Mouse (Mus musculus): ENCODE data around the gene Atp8a2. TPM values are rescaled to one million over a fixed set of nuclear protein-coding genes. Genes with fewer than 3 reads are reported as not detected.
A peak's percentile ranks its signal among the peaks of the same experiment; 100 is the strongest.
"Not testable (repeated sequence)": the region's sequence is repeated elsewhere in the genome, so short reads cannot be mapped to it uniquely, and the experiment has no call there.

Gene Atp8a2
- total RNA-seq, 1 experiment from 2014 or later, result 1.1 TPM

DNA sequence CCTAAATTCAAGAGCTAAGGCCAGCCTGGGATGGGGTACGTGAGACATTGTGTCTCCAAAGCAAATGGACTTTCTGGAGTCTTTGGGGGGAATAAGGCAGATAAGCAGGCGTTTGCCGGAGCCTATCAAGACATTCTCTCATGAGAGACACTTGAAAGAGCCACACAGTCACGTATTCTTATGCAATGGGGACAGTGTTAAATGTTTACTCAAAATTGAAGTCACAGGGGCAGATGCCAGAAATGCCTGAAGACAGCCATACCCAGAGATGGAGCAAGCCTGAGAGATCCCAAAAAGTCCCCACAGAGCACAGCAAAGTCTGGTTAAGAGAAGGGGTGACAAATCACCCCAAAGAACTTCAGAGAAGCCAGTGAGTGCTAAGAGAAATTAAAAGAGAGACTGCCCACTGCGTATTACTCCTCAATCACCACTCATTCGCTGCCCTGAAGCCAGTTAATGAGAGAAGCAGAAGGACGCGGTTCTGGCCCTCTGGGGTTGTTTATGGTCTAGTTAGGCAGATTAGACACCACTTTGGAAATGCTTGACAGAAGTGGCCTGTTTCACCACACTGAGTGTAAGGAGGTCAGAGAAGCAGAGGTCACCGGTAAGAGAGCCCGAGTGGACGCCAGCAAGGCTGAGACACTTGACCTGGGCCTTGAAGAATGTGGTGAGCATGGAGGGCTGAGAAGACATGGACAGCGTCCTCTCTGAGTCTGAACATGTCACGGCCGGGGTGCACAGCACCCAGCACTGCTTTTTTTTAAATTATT, 356.8 kb downstream of the Atp8a2 start:
- DNase-seq, result no peak

DNA sequence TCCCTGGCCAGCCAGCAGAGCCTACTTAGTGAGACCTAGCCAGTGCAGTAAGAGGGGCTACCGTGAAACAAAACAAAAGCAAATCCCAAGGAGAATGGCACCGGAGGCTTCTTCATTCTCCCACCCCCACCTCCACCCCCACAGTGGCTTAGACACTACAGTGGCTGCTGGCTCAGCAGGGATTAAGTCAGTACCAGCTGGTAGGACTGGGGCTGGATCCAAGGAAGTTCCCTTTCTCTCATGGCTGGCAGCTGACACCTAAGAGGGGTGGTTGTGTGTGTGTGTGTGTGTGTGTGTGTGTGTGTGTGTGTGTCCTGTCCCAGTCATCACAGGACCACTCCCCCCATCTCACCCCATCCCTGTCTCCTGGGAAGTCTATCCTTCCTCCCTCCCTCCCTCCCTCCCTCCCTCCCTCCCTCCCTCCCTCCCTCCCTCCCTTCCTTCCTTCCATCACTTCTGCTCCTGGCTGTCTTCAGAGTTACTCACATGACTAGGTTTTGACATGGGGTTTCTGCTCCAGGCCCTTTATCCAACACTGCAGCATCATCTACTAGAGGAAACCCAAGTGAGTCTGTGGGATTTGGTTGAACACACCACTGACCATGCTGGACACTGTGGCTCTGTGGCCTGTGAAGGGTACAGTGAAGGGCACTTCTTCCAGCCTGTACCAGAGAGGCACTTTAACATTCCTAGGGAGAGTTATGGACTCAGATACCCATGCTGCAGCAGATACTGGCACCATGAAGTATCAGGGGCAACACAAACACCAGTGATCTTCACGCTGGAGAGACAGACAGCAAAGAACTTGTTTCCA, 358.3 kb downstream of the Atp8a2 start:
- not testable (repeated sequence) for DNase-seq

DNA sequence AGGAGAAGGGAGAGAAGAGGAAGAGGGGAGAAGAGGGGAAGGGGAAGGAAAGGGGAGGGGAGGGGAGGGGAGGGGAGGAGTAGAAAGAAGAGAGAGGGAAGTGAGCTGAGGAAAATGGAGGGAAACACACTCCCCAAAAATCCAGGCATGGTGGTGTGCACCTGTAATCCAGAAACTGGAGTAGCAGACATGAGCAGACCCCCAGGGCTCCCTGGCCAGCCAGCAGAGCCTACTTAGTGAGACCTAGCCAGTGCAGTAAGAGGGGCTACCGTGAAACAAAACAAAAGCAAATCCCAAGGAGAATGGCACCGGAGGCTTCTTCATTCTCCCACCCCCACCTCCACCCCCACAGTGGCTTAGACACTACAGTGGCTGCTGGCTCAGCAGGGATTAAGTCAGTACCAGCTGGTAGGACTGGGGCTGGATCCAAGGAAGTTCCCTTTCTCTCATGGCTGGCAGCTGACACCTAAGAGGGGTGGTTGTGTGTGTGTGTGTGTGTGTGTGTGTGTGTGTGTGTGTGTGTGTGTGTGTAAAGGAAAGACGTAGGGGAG, 359.2 kb downstream of the Atp8a2 start:
- DNase-seq, result not testable (repeated sequence)

GRCm38 (mm10) chr14:59836876-59837543, 360.0 kb downstream of the Atp8a2 start:
- no peak for DNase-seq

GRCm38 (mm10) chr14:59829580-59829979, 367.4 kb downstream of the Atp8a2 start:
- no peak for DNase-seq

DNA sequence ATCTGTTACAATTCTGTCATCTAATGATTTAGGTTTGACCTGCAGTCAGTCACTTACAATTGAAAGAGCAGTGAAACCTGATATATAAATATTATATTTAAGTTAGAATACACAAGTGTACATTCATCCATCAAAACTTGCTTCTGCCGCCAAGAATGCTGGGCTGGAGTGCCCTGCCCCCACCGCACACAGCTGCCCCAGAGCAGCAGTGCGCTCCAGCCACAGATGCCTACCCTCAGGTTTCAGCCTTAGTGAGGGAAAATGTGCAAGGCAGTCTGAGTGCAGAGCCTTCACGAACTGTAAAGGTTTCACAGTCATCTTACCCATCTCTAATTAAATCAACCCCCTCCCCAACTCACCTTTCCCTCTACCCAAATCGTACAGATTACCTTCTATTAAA, 369.6 kb downstream of the Atp8a2 start:
- DNase-seq, result no peak

- DNase-seq, result no peak
Measured at GRCm38 (mm10) chr14:59820115-59820419, 376.9 kb downstream of the Atp8a2 start.

DNA sequence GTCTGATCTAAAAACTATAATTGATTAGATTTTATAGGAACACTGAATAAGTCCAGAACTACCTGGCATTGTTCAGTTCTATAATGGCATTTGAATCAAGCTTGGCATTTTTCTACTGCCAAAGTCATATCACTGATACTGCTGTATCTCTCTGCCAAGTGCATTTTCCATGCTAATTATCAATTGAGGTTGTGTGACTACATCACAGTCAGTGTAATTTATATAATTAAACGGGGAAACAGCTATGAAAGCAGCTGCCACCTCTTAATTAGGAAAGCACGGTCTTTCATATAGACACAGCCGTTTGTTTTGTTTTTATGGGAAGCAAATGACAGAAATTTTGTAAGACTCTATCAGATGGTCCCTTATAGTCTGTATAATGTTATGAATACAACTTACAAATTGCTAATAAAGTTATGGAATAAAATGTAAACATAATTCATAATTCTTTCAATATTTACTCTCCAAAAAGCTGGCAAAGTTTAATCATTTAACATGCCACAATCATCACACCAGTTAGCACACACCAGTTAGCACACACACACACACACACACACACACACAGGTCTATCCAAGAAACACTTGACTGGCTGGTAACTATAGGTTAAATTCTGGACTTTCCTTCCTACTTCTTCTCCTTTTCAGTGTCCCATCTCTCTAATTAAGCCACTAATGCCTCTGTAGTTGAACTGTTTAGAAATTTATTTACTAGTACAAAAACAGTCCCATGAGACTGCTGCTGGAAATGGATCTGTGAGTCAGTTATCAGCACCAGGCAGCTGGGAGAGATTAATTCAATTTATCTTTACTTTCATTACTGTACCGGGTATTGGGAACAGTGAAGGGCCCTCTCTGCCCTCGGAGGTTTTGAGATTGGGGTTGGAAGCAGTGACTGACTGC, 377.5 kb downstream of the Atp8a2 start:
- DNase-seq, result no peak

- not testable (repeated sequence) for DNase-seq
Measured at GRCm38 (mm10) chr14:59810316-59810715, 386.7 kb downstream of the Atp8a2 start.

GRCm38 (mm10) chr14:59809790-59810189, 387.2 kb downstream of the Atp8a2 start:
- peak; percentile 3 for DNase-seq

GRCm38 (mm10) chr14:59807528-59808300, 389.3 kb downstream of the Atp8a2 start:
- no peak for DNase-seq

DNA sequence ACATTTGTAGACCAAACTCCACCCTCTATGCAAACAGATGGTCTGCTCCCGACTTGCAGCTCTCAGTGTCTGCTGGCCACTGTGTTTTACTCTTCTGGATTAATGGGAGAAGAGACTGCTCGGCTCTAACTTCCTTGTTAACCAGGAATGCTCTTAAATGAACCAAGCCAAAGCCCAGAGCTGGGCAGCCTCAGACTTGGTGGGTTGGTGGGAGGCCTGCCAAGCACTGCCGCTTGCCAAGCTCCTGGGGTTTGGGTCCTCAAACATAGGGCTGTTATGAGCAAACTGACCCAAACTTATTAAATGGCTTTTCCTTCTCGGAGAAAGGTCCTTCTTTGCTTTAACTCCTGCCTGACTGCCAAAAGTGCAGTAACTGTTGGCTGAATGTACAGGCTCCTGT, 390.1 kb downstream of the Atp8a2 start:
- no peak for DNase-seq

GRCm38 (mm10) chr14:59806159-59806558, 390.8 kb downstream of the Atp8a2 start:
- no peak for DNase-seq

GRCm38 (mm10) chr14:59805683-59806082, 391.3 kb downstream of the Atp8a2 start:
- DNase-seq, result no peak

GRCm38 (mm10) chr14:59801961-59802599, 394.9 kb downstream of the Atp8a2 start:
- DNase-seq, result no peak

GRCm38 (mm10) chr14:59799511-59799910, 397.5 kb downstream of the Atp8a2 start:
- no peak for DNase-seq

DNA sequence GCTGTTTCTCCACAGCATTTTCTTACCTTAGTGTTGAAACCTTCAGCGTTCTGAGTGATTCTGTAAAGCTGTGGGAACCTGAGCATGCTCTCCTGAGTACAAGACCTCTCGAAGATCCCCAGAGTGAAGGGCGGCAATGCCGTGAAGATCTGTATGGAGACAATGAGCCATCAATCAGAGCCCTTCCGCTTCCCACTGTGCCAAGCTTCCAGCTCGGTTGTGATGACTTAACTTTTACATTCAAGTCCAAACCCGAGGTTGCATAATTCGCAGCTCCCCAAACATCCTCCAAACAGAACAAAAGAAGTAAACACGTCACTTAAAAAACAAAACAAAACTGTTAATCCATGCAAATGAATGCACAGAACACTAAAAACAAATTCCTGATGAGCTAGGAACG, 403.1 kb downstream of the Atp8a2 start:
- DNase-seq, result no peak

DNA sequence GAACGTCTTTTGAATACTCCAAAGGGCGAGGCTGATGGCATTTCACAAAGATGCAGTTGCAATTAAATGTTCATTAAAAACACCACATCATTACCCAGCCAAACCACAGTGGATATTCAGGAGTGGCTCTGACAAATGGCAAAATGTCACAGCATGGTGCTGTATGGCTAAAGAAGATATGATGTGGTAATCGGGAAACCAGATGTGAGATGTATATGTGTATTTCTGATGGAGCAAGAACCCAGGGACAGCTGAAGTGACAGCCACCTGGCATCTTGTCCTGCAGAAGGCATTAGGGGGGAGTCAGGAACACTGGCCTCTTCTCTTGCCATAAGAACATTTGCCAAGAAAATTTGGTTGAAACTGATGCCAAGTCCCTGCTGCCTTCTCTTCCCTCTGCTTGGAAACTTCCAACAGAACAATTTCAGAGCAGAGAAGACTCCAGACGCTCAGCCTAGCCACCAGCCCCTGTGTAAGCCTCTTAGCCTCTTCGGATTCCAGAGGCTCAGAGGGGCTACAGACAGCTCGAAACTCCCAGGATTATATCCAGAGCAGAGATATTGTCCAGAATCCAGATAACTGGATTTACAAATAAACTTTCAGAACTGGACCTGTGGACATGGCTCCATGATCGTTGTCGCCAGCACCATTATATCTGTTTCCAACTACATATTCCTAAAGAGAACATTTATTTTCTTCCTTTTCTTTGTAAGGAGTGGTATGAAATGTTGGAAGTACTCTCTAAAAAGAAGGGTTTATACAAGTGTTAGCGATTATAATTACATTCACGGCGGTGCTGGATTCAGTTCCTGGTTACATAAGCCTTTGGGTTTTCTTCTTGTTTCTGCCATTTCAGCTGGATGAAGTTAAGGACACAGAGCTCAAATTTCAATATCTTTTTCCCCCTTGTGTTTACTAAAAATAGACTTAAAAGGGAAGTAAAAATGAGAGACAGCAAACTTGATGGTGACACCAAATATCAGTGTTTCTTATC, 413.3 kb downstream of the Atp8a2 start:
- DNase-seq, result no peak

DNA sequence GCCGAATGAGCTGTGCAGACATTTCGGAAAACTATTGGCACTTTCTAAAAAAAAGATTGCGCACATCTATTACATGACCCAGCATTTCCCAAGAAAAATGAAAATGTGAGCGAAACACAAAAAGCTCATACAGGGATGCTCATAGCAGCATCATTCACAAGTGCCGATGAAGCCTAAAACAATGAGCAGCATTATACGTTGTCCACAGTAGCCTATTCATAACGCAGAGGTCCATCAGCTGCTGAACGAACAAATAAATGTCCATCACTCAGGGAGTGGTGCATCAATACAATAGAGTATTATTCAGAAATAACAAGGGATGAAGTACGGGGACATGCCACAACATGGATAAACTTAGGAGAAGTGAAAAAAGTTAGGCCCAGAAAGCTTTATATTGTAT, 416.6 kb downstream of the Atp8a2 start:
- DNase-seq, result no peak

All from adrenal gland, postnatal 25 days (tissue).